Mouse (Mus musculus) 3134 (cell line): ENCODE data around the gene Cdh18.
"Not testable (repeated sequence)": the region's sequence is repeated elsewhere in the genome, so short reads cannot be mapped to it uniquely, and the experiment has no call there.

Experiments
- DNase-seq: peaks from one replicate; pipeline ENCODE4 v3.0.0-alpha.2; 2011; ENCODE audit warnings: low spot score; ENCODE audit not compliant: insufficient read length; ENCODE audit errors: extremely low read depth

The Cdh18 gene

DNA sequence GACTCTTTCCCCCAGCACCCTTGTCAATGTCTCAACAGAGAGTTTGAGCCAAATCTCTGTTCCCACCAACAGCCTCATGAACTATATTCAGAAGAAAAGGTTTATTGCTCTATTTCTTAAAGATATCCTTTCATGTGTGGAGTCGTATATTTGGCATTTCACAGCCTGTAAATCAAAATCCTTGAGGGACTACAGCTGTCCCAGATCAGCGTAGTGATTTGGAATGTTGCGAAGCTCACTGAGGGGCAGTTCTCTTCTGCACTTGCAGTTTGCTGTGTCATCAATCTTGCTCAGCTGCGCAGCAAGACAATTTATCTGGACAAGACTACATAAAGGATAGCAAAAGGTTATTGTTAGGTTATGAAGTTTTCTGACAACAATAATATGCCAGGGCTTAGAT is 385.5 kb downstream of the Cdh18 start:
- no peak for DNase-seq

GRCm38 (mm10) chr15:22947234-22947633 is 398.4 kb downstream of the Cdh18 start:
- DNase-seq = no peak

- no peak for DNase-seq
Observed at GRCm38 (mm10) chr15:22969424-22969823, 420.6 kb downstream of the Cdh18 start.

DNA sequence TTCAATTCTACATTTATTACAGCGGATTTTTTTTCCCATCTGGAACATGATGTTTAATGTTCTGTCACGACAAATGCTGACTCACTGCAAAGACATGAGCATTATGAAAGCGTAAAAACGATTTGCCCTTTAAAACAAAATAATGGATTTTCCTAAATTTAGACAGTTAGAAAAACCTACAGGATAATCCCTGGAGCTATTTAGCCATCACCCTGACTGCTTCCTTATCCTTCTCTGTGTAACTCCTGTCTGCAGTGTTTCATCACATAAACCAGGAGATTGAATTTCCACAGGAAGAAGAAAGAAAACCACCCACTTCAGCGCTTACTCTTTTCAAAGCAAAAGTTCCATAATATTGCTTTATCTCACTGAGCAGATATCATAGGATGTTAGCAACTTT is 431.3 kb downstream of the Cdh18 start:
- no peak for DNase-seq

- no peak for DNase-seq
Observed at GRCm38 (mm10) chr15:22984647-22985046, 435.8 kb downstream of the Cdh18 start.

DNA sequence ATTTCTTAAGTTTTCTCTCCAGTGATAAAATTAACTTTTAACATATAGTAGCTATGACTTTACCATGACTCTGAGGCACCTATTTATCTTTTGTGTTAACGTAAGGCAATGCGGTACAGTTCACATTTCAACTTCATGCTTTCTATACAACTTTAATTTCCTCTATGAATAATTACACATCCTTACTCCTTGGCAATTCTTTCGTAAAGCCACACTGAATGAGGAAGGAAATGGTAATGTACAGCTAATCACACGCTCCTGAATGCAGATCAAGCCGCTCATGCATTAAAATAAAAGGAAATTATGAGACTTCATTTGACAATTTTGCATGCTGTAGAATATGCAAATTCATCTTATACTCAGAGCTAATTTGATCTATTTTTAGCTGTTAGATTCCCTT is 467.9 kb downstream of the Cdh18 start:
- no peak for DNase-seq

GRCm38 (mm10) chr15:23021151-23021550 is 472.3 kb downstream of the Cdh18 start:
- no peak for DNase-seq

DNA sequence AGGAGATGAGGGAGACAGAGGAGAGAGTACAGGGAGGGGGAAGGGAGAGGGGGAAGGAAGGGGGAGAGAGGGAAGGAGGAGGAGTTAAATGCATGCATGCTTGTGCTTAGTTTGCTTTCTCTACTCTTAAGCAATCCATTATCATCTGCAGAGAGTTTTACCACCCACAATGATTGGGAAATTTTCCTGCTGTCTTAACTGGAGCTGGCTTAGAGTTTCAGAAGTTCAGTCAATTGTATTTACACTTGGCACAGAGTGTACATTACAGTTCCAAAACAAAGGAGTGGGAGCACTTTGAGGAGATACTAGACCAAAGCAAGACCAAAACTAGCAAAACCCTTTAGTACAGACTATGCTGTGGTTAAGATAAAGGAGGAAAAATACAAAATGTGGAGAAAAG is 473.8 kb downstream of the Cdh18 start:
- no peak for DNase-seq

DNA sequence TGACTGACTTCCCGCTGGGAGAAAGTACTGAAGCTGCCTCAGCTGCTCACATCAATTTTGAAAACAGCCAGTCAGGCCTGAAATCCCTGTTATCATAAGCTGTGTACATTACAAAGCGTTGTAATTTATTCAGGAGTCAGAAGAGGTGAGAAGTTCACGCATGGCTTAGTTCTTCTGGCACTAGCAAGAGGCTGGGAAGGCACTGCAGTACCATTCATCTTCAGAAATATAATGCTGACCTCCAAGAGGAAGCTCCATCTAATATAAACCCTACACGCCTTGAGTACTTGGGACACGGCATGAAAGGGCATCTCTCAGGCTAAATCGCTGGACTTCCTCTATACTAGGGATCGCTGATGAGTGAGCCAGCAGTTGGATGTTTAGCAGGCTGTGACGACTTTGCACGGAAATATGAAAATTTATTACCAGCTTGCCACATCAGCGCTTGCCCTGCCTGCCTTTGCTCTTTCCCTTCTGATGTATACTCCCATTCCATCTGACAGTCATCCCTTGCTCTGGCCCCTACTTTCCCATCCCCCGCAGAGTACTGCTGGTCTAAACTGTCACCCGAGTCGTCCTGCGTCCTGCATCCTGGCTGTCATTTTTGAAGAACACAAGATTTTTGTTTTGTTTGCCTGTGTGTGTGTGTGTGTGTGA is 486.9 kb downstream of the Cdh18 start:
- DNase-seq = no peak

- peak; percentile 2 for DNase-seq
Observed at GRCm38 (mm10) chr15:23036208-23037065, 487.6 kb downstream of the Cdh18 start.

DNA sequence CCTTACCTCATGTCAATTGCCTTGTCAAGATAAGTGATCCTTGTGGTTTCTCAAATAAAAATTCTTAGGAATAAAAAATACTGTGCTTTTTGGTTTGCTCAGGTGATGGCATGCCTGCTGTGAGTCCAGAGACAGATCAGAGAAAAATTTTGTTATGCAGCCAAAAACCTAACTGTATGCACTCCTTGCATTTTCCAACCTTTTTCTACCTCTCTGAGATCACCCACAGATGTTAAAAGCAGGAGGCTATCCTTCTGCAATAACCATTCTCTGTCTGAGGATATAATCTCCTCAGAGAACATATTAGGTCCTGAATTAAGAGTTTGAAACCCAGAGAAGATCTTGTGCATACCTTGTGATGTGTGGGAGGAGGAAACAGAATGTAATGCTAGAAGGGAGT is 488.7 kb downstream of the Cdh18 start:
- DNase-seq = no peak

GRCm38 (mm10) chr15:23046127-23046785 is 497.4 kb downstream of the Cdh18 start:
- no peak for DNase-seq

GRCm38 (mm10) chr15:23052006-23052405 is 503.2 kb downstream of the Cdh18 start:
- DNase-seq = no peak

DNA sequence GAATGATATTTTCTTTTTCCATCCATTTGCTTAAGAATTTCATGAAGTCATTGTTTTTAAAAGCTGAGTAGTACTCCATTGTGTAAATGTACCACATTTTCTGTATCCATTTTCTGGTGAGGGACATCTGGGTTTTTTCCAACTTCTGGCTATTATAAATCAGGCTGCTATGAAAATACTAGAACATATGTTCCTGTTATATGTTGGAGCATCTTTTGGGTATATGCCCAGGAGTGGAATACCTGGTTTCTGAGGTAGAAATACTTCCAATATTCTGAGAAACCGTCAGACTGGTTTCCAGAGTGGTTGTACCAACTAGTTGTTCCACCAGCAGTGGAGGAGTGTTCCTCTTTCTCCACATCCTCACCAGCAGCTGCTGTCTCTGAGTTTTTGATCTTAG is 536.5 kb downstream of the Cdh18 start:
- DNase-seq = not testable (repeated sequence)

- DNase-seq = no peak
Observed at GRCm38 (mm10) chr15:23087535-23087934, 538.7 kb downstream of the Cdh18 start.

- DNase-seq = no peak
Observed at GRCm38 (mm10) chr15:23096601-23097000, 547.8 kb downstream of the Cdh18 start.

DNA sequence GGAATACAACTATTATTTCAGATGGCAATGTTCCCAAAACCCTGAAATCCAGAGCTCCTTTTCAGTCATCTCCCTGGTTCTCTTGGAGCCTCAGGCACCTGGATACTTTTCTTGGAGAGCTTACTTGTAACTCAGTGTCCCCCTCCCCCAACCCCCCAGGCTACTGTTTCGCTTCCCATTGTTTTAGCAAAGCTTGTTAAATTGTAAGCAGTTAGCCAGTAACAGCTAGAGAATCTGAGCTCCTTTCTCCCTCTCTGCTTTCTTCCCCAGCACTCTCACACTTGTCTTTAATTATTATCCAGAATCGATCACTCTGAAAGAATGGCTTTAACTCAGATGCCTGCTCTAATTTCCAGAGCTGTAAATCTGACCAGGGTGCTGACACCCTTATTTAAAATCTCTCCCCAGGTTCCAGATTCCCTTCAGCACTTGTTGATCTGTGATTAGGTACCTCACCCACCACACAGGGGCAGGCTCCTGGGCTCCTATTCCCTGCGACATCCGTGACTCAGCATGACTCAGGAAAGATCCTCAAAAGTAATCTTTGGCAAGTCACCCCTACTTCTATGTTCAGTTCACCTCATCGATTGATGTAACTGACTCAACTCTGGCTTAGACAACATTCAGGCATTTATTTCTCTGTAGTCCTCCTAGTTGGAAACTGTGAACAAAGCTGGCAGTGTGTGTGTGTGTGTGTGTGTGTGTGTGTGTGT is 556.0 kb downstream of the Cdh18 start:
- DNase-seq = no peak

GRCm38 (mm10) chr15:23134950-23135715 is 586.3 kb downstream of the Cdh18 start:
- DNase-seq = no peak

- DNase-seq = no peak
Observed at GRCm38 (mm10) chr15:23136971-23137370, 588.1 kb downstream of the Cdh18 start.

DNA sequence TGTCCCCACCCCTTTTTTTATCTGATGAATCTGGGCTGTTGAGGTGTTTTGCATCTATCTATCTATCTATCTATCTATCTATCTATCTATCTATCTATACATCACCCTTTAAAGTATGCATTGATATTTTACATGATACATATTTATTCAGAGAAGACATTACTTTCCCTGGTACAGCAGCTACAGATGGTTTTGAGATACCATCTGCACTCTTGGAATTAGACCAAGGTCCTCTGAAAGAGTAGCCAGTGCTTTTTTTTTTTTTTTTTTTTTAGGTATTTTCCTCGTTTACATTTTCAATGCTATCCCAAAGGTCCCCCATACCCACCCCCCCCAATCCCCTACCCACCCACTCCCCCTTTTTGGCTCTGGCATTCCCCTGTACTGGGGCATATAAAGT is 594.1 kb downstream of the Cdh18 start:
- DNase-seq = not testable (repeated sequence)
